Mouse (Mus musculus): Measurements from ENCODE around the gene Aoc2.
"Not testable (repeated sequence)": the region's sequence is repeated elsewhere in the genome, so short reads cannot be mapped to it uniquely, and the experiment has no call there.

Aoc2 gene

GRCm38 (mm10) chr11:101315665-101316500 lies 9.0 kb upstream of the Aoc2 start, which contains the start of gene Psme3:
Gene Psme3, plus strand, starts transcription at chr11:101316213.
- peak; percentile 95 for DNase-seq (ENCODE audit: low spot score)

DNA sequence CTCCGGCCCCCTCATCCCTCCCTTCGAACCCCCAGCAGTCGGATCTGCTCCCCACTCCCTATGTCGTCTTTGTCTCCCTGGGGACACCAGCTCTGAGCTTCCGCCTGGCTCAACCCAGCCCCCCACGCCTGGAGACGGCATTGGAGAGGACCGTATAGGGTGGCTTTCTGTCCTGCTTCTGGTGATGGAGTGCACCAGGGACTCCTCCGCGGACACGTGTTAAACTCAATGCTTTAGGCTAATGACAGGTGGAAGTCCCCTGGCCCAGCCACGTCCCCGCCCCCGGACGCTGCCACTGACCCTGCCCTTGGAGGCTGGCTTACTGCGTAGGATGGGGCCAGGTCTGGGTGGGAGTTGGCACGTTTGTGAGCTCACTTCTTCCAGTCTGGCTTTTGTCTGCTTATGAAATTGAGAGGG lies 8.4 kb upstream of the Aoc2 start:
- DNase-seq (ENCODE audit: low spot score), result peak; percentile 41

DNA sequence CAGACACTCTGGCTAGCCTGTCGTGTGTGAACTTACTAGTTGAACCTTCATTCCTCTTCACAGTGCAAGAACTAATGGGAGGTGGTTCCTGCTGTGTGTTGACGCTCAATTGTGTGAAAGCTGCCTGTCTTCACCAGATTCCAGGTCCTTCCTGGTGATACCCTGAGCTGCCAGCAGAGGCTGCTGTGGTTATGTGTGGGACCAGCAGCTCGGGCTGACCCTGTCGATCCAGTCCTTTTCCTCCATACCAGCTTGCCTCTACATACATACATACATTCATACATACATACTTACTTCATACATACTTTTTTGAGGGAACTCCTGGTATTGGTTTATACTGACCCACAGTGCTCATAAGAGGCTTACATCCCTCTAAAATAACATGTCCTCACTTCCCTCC lies 1.3 kb upstream of the Aoc2 start:
- DNase-seq (ENCODE audit: low spot score), result peak; percentile 71

- not testable (repeated sequence) for DNase-seq (ENCODE audit: low spot score)
Observed at GRCm38 (mm10) chr11:101325201-101325600, 338 bp downstream of the Aoc2 start.

GRCm38 (mm10) chr11:101326147-101326546 lies 1.3 kb downstream of the Aoc2 start:
- no peak for DNase-seq (ENCODE audit: low spot score)

DNA sequence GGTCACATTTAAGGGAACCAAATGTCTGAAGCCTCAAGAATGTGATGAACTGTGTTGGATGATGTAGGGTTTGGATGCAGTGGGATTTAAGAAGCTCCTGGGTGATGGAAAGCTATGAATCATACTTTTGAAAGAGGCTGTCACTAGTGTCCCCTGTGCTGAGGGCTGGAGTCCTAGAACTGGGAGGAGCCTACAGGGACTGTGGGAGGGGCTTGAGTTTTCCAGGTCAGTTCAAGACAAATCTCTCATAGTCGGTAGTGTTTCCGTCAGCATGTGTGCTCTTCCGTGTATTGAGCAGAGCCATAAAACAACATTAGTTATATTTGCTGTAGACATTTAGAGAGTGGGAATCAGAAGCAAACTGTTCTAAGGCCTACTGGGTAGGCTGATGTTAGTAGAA lies 2.4 kb downstream of the Aoc2 start:
- DNase-seq (ENCODE audit: low spot score), result no peak

DNA sequence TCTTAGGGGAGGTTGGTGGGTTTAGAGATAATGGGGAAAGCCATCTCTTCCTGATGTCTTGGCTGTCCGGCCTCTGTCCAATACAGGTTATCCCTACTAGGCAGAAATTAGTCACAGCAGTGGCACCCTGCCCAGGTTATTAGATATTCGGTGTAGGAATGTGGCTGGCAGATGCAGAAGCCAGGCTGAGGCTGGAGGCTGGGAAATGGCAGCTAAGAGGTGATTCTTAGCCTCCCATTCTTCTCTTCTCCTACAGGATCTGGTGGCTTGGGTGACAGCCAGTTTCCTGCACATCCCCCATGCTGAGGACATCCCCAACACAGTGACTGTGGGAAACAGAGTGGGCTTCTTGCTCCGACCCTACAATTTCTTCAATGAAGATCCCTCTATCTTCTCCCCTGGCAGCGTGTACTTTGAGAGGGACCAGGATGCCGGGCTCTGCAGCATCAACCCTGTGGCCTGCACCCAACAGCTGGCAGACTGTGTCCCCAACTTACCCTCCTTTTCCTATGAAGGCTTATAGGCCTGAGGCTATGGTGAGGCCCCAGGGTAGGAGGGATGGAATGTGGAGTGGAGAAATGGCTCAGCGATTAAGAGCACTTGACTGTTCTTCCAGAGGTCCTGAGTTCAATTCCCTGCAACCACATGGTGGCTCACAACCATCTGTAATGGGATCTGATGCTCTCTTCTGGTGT lies 4.2 kb downstream of the Aoc2 start:
- DNase-seq (ENCODE audit: low spot score), result no peak

GRCm38 (mm10) chr11:101330371-101330924 lies 5.6 kb downstream of the Aoc2 start, which contains the start of gene Aoc3:
Gene Aoc3, plus strand, starts transcription at chr11:101330605.
- no peak for DNase-seq (ENCODE audit: low spot score)

DNA sequence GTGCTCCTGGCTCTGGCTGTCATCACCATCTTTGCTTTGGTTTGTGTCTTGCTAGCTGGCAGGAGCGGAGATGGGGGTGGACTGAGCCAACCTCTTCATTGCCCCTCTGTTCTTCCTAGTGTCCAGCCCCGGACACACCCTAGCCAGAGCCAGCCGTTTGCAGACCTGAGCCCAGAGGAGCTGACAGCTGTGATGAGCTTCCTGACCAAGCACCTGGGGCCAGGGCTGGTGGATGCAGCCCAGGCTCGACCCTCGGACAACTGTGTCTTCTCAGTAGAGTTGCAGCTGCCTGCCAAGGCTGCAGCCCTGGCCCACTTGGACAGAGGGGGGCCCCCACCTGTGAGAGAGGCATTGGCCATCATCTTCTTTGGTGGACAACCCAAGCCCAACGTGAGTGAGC lies 6.1 kb downstream of the Aoc2 start:
- DNase-seq (ENCODE audit: low spot score), result not testable (repeated sequence)

DNA sequence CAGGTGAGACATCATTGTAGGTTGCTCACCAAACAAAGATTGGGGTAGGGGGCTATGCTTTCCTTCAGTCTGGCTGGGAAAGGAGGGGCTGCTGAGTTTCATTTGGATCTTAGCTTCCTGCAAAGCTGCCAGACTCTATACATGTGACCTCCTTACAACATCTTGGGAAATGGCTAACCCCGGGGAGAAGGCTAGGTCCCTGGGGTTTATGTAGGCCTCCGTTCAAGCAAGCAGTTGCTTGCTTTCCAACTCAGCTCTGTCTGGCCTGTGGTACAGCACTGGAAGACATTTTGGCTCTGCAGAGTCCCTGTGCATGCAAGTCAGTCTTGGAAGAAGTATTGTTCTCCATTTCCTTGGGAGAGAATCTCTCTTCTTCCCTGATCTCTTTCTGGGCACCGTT lies 7.7 kb downstream of the Aoc2 start:
- DNase-seq (ENCODE audit: low spot score), result no peak

- DNase-seq (ENCODE audit: low spot score), result no peak
Observed at GRCm38 (mm10) chr11:101334023-101334422, 9.2 kb downstream of the Aoc2 start.

GRCm38 (mm10) chr11:101334516-101334915 lies 9.7 kb downstream of the Aoc2 start:
- DNase-seq (ENCODE audit: low spot score), result peak; percentile 58

DNA sequence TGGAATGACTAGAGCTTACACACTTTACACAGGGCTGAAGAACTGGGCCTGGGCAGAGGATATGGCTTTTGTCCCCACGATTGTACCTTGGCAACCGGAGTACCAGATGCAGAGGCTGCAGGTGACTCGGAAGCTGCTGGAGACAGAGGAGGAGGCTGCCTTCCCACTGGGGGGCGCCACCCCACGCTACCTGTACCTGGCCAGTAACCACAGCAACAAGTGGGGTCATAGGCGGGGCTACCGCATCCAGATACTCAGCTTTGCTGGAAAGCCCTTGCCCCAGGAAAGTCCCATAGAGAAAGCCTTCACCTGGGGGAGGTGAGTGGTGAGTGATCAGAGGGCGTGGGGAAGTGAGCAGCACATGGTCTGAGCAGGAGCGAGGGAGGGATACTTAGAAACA lies 10.8 kb downstream of the Aoc2 start:
- no peak for DNase-seq (ENCODE audit: low spot score)

DNA sequence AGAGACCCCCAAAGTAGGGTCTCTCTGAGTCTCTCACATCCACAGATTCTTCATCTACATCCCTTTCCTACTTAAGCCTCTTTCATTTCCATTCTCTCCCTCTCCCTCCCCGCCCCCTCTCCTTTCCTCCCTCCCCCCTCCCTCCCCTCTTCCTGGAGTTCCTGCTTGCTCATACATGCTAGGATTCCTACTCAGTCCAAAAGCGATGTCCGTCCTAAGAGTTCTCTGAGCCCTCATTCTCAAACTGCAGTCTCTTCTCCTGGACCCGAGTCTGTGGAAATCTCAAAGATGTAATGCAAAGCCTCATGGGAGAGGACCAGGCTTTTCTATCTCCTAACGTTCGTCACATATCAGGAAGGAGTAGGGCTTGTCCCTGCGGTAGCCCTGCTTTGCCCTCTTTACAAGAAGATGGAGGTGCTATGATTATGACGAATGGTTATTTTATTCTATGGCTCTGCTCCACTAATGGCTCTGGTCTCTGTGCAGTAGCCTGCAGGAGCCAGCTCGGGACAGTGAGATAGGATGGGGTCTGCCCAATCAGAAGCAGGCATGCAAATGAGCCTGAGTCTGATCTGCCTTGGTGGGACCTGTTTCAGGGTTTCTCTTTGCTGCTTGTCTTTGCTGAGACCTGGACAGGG lies 13.4 kb downstream of the Aoc2 start:
- DNase-seq (ENCODE audit: low spot score), result peak; percentile 60

GRCm38 (mm10) chr11:101347083-101347775 lies 22.4 kb downstream of the Aoc2 start:
- no peak for DNase-seq (ENCODE audit: low spot score)

- DNase-seq (ENCODE audit: low spot score), result no peak
Observed at GRCm38 (mm10) chr11:101348774-101349173, 23.9 kb downstream of the Aoc2 start.

- DNase-seq (ENCODE audit: low spot score), result no peak
Observed at GRCm38 (mm10) chr11:101349216-101349615, 24.4 kb downstream of the Aoc2 start.

- no peak for DNase-seq (ENCODE audit: low spot score)
Observed at GRCm38 (mm10) chr11:101351100-101351720, 26.3 kb downstream of the Aoc2 start.

DNA sequence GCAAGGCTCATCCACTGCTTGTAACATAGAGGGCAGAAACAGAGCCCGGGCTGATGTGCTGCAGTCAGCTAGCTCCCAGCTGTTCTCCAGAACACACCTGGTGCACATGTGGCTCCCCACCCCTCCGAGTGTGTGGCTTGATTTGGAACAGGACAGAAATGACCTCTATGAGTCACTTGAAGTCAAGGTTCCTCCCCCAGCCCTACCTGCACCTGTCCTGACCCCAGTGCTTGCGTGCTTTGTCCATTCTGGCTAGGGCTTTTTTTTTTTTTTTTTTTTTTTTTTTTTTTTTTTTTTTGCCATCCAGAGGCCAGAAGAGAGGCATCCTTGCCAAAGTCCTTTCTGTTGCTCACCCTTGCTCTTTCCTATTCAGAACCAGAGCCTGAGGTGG lies 26.9 kb downstream of the Aoc2 start:
- no peak for DNase-seq (ENCODE audit: low spot score)

- DNase-seq (ENCODE audit: low spot score), result no peak
Observed at GRCm38 (mm10) chr11:101353436-101353835, 28.6 kb downstream of the Aoc2 start.

- DNase-seq (ENCODE audit: low spot score), result no peak
Observed at GRCm38 (mm10) chr11:101354438-101355010, 29.7 kb downstream of the Aoc2 start.

All from yolk sac, embryonic 10.5 days (tissue).